Mouse (Mus musculus): ENCODE results near the gene Nup153.
A peak's percentile ranks its signal among the peaks of the same experiment; 100 is the strongest.

Nup153 gene

GRCm38 (mm10) chr13:46728411-46728810 lies 671 bp upstream of the Nup153 start:
- no peak for DNase-seq (ENCODE audit: low spot score)

- DNase-seq (ENCODE audit: low spot score), result peak; percentile 53
Measured at GRCm38 (mm10) chr13:46727038-46727836, 503 bp downstream of the Nup153 start.

GRCm38 (mm10) chr13:46726288-46727037 lies 1.3 kb downstream of the Nup153 start:
- DNase-seq (ENCODE audit: low spot score), result peak; percentile 6

- DNase-seq (ENCODE audit: low spot score), result no peak
Measured at GRCm38 (mm10) chr13:46725227-46725626, 2.5 kb downstream of the Nup153 start.

- no peak for DNase-seq (ENCODE audit: low spot score)
Measured at GRCm38 (mm10) chr13:46724371-46724770, 3.4 kb downstream of the Nup153 start.

GRCm38 (mm10) chr13:46721009-46721408 lies 6.7 kb downstream of the Nup153 start:
- DNase-seq (ENCODE audit: low spot score), result no peak

GRCm38 (mm10) chr13:46718893-46719400 lies 8.8 kb downstream of the Nup153 start:
- DNase-seq (ENCODE audit: low spot score), result no peak

- no peak for DNase-seq (ENCODE audit: low spot score)
Measured at GRCm38 (mm10) chr13:46715976-46716639, 11.6 kb downstream of the Nup153 start.

- no peak for DNase-seq (ENCODE audit: low spot score)
Measured at GRCm38 (mm10) chr13:46713486-46713885, 14.3 kb downstream of the Nup153 start.

- DNase-seq (ENCODE audit: low spot score), result no peak
Measured at GRCm38 (mm10) chr13:46703138-46703537, 24.6 kb downstream of the Nup153 start.

- DNase-seq (ENCODE audit: low spot score), result no peak
Measured at GRCm38 (mm10) chr13:46701486-46701885, 26.3 kb downstream of the Nup153 start.

- DNase-seq (ENCODE audit: low spot score), result no peak
Measured at GRCm38 (mm10) chr13:46699372-46699771, 28.4 kb downstream of the Nup153 start.

- DNase-seq (ENCODE audit: low spot score), result no peak
Measured at GRCm38 (mm10) chr13:46696788-46697187, 31.0 kb downstream of the Nup153 start.

GRCm38 (mm10) chr13:46695932-46696331 lies 31.8 kb downstream of the Nup153 start:
- no peak for DNase-seq (ENCODE audit: low spot score)

GRCm38 (mm10) chr13:46695296-46695908 lies 32.3 kb downstream of the Nup153 start:
- DNase-seq (ENCODE audit: low spot score), result no peak

GRCm38 (mm10) chr13:46690559-46691241 lies 37.0 kb downstream of the Nup153 start:
- no peak for DNase-seq (ENCODE audit: low spot score)

GRCm38 (mm10) chr13:46683370-46683769 lies 44.4 kb downstream of the Nup153 start:
- DNase-seq (ENCODE audit: low spot score), result no peak

GRCm38 (mm10) chr13:46682921-46683320 lies 44.8 kb downstream of the Nup153 start:
- DNase-seq (ENCODE audit: low spot score), result no peak

GRCm38 (mm10) chr13:46677721-46678120 lies 50.0 kb downstream of the Nup153 start:
- DNase-seq (ENCODE audit: low spot score), result no peak

- no peak for DNase-seq (ENCODE audit: low spot score)
Measured at GRCm38 (mm10) chr13:46674601-46675000, 53.1 kb downstream of the Nup153 start.

GRCm38 (mm10) chr13:46670514-46670913 lies 57.2 kb downstream of the Nup153 start:
- no peak for DNase-seq (ENCODE audit: low spot score)
